Mouse (Mus musculus) limb, embryonic 12.5 days (tissue): ENCODE data around the gene Cisd2. TPM values are rescaled to one million over a fixed set of nuclear protein-coding genes. Genes with fewer than 3 reads are reported as not detected.

Experiments used
- ATAC-seq: fragments of 200-750 bp; cut with Nextera tagmentation; 2 replicates; pipeline ENCODE4 v1.8.0; 2017; ENCODE audit warnings: low read depth, moderate TSS enrichment; ENCODE audit not compliant: insufficient number of reproducible peaks, insufficient read depth, low FRiP score, low TSS enrichment
- H3K27ac ChIP-seq: fragments of 300-500 bp; sonication (generic); 2 replicates; pipeline ENCODE4 v1.5.1; 2016; ENCODE audit warnings: mild to moderate bottlenecking, moderate library complexity
- H3K27me3 ChIP-seq: fragments of 300-500 bp; sonication (generic); 2 replicates; pipeline ENCODE4 v1.6.1; 2016; ENCODE audit warnings: mild to moderate bottlenecking, moderate library complexity
- H3K36me3 ChIP-seq: fragments of 300-500 bp; sonication (generic); 2 replicates; pipeline ENCODE4 v1.6.1; 2016; ENCODE audit warnings: mild to moderate bottlenecking, moderate library complexity
- H3K4me1 ChIP-seq: fragments of 300-500 bp; sonication (generic); replicated peaks from 2 replicates; pipeline ENCODE4 v1.6.1; 2016
- H3K4me2 ChIP-seq: fragments of 300-500 bp; sonication (generic); 2 replicates; pipeline ENCODE4 v1.6.1; 2016; ENCODE audit warnings: mild to moderate bottlenecking, moderate library complexity
- H3K4me3 ChIP-seq: fragments of 300-500 bp; sonication (generic); replicated peaks from 2 replicates; pipeline ENCODE4 v1.5.1; 2016; ENCODE audit warnings: mild to moderate bottlenecking
- H3K9ac ChIP-seq: fragments of 300-500 bp; sonication (generic); replicated peaks from 2 replicates; pipeline ENCODE4 v1.6.1; 2016; ENCODE audit warnings: mild to moderate bottlenecking, moderate library complexity
- H3K9me3 ChIP-seq: fragments of 300-500 bp; sonication (generic); 2 replicates; pipeline ENCODE4 v1.6.1; 2016; ENCODE audit warnings: mild to moderate bottlenecking, moderate library complexity
- WGBS: fragments of 180-500 bp; shearing (Covaris S2); methylation state at CpG from one replicate; pipeline ENCODE4 v1.1.7; 2016; 5-methylcytosine and 5-hydroxymethylcytosine counted together
- polyA plus RNA-seq: library from polyadenylated mRNA; unstranded; fragments of >200 nt; fragmentation: Nextera tagmentation; extraction: Ambion mirVana; gene quantifications from 2 replicates; pipeline ENCODE4 v1.2.1, GENCODE M21; 2016

Gene Cisd2
- polyA plus RNA-seq, 1 experiment from 2014 or later, result 77.0 TPM

DNA sequence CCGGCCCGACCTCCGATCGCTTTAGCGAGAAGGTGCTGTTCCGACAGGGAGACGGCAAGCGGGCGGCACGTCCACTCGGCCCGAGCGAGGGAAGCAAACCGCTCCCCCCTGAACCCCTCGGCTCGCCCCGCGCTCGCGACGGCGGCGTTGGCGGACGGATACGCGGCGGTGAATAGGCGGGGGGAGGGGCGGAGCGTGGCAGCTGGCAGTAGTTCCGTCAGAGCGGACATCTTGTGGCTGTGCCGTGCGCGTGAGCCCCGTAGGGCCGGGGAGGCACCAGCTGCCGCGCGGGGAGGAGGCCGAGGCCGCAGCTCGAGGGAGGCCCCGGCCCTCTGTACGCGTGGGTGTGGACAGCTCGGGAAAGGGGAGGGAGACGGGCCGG lies 14.8 kb upstream of the Cisd2 start:
- H3K4me2 ChIP-seq, result peak overlapping the region; percentile 97
- H3K9ac ChIP-seq, result peak overlapping the region; percentile 96
- H3K27ac ChIP-seq, result peak overlapping the region; percentile 100
- peaks cover 11% of the 10 kb centered on the region for H3K36me3 ChIP-seq
- ATAC-seq, result peak; percentile 80
- peak overlapping the region; percentile 98 for H3K4me3 ChIP-seq
- no peaks in the 10 kb centered on the region for H3K27me3 ChIP-seq
- H3K9me3 ChIP-seq, result no peaks in the 10 kb centered on the region
- peaks cover 21% of the 10 kb centered on the region for H3K4me1 ChIP-seq
- under 1% methylated on average over 36 of the region's 50 CpGs for WGBS

DNA sequence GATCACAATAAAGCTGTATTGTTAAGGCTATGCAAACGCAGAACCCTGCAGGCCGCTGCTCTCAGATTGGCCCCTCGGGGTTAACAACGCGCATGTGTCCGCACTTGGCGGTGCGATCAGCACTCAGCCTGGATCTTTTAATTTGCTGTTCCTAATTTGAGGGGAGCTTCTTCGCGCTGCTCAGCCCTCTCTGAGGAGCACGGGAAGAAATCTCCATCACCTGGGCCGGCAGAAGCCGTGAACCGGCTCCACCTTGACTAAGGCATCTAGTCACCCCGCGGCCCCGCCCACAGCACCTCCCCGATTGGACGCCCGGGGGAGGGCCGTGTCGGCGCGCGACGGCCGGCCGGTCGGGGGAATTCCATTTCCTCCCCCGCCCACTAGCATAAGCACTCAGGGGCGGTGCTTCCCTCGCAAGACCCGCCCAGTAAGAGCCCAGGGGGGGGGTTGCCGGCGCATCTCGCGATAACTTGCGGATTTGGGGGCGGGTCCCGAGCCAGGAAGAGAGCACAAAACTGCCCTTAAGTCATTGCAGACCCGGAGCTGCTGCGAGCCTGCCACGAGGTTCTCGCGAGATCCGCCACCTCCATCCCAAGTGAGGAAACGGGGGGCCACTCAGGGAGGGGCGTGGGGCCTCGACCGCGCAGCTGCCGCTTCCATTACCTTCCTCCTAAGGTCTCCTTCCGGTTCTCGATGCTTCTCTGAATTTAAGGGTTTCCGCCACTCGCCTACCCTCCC lies 14.2 kb upstream of the Cisd2 start, which contains the start of gene Ube2d3:
Gene Ube2d3 (plus strand): TSS at position 392 of the 738 bp plus-strand sequence.
- Histone ChIP-seq H3K4me3 (peak within 1 kb of the TSS; percentile 98), H3K9ac (peak within 1 kb of the TSS; percentile 96), H3K4me1 (peaks cover 15% of the 10 kb centered on the region), H3K27me3 (no peaks in the 10 kb centered on the region), H3K9me3 (no peaks in the 10 kb centered on the region), H3K4me2 (peak within 1 kb of the TSS; percentile 97), H3K27ac (peak within 1 kb of the TSS; percentile 100), H3K36me3 (peaks cover 5% of the 10 kb centered on the region)
- peak; percentile 94 for ATAC-seq
- under 1% methylated on average over 56 of the region's 56 CpGs for WGBS

DNA sequence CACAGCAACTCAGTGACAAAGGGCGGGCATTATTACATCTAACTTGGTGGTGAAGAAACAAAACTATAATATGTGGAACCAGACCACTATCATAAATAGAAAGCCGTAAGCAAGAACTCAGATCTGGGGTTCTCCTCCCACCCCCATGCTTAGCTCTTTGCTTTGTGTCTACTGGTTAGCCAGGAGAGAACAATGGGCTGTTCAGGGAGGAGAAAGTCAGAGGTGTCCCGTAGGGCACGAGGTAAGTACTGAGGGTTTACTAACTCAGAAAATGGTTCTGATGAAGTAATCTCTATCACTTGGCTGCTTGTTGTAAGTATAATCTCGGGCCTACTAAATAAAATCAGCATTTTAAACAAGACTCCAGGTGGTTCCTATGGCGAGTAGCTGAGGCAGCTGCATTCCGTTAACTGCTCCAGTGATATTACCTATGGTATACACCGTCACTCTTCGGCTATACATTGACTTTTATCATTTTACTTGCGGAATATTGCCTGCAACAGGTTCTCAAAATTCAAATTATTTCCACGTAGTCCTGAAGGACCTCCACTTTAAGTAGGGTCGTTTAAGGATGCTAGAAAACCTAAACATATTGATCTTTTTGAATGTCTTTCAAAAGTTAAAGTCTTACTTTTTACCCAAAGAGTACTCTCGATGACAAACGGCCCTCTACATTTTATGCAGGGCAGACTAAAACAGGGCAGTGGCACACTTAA lies 13.3 kb upstream of the Cisd2 start:
- H3K27ac ChIP-seq, result peak overlapping the region; percentile 100
- 44% methylated on average over 14 of the region's 14 CpGs for WGBS
- peak overlapping the region; percentile 58 for H3K4me2 ChIP-seq
- peak overlapping the region; percentile 63 for H3K9ac ChIP-seq
- no peaks in the 10 kb centered on the region for H3K9me3 ChIP-seq
- no peak for ATAC-seq
- H3K27me3 ChIP-seq, result no peaks in the 10 kb centered on the region
- H3K4me1 ChIP-seq, result peaks cover 14% of the 10 kb centered on the region
- peaks cover 4% of the 10 kb centered on the region; the same call in 1 of the 2 replicates for H3K36me3 ChIP-seq
- peak overlapping the region; percentile 98 for H3K4me3 ChIP-seq

DNA sequence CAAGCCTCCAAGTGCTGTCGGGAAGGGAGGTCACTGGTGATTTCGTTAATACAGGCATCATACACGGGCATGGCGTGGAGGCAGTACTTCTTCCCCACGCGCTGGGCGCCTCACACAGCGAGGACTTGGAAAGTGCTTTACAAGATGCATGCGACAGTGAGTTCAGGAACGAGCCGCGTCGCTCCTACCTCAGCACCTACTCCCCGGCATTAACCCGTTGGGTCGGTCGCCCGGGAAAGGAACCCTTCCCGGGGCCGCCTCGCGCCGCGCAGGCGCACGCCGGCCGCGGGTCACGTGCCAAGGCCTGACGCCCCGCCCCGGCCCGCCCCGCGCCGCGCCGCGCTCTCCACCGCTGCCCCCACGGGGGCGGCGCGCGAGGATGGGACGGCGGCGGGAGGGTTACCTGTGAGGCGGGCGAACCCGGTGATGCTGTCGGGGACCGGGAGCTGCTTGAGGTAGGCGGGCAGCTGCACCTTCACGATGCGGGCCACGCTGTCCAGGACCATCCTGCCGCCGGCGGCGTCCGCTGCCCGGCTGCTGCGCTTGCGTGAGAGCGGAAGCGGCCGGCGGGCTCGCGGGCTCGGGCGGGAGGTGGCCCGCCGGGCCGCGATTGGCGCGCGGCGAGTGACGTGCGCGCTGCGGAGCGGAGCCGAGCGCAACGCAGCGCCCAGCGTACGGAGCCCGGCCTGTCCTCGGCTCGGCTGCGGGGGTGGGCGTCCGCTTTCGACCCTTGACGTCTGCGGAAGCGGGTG lies 693 bp downstream of the Cisd2 start:
- peaks cover 17% of the 10 kb centered on the region for H3K4me1 ChIP-seq
- peak; percentile 97 for ATAC-seq
- WGBS, result under 1% methylated on average over 103 of the region's 103 CpGs
- H3K9ac ChIP-seq, result peak overlapping the region; percentile 86
- H3K27me3 ChIP-seq, result no peaks in the 10 kb centered on the region
- H3K4me3 ChIP-seq, result peak overlapping the region; percentile 74
- peak overlapping the region; percentile 96 for H3K27ac ChIP-seq
- H3K9me3 ChIP-seq, result no peaks in the 10 kb centered on the region
- 0 out of 2 replicates have a peak, but pooled peaks cover 3% of the 10 kb centered on the region for H3K36me3 ChIP-seq
- H3K4me2 ChIP-seq, result peak overlapping the region; percentile 79

DNA sequence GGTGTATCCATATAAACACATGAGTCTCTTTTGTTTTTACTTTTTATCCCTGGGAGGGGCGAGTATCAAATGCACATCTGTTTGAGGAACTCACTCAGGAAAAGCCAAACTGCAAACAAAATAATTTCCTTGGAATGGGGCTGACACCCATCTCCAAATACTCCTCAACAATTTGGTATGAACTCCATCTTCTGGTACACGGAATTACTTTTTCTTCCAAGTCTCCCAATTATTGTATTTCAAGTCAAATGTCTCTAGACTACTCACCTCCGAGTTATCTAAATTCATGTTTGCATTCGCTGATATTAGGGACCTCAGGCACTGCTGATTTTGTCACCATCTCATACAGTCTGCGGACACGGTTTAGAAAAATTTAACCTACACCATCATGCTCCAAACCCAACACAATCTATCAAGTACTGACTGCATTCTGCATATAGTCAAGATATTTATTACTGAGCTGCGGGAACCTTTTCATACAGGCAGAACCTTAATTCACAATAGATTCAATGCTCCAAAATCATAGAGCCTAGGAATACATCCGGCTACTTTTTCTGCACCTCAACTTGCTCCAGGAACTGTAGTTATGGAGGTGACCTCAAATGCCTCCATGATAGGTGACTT lies 1.4 kb downstream of the Cisd2 start:
- Histone ChIP-seq H3K27ac (peak overlapping the region; percentile 96), H3K4me3 (peak overlapping the region; percentile 74), H3K9me3 (no peaks in the 10 kb centered on the region), H3K4me2 (peak overlapping the region; percentile 79), H3K4me1 (peaks cover 17% of the 10 kb centered on the region), H3K27me3 (no peaks in the 10 kb centered on the region), H3K36me3 (no peaks in the 10 kb centered on the region), H3K9ac (peak overlapping the region; percentile 86)
- ATAC-seq, result no peak
- 30% methylated on average over 8 of the region's 8 CpGs for WGBS

DNA sequence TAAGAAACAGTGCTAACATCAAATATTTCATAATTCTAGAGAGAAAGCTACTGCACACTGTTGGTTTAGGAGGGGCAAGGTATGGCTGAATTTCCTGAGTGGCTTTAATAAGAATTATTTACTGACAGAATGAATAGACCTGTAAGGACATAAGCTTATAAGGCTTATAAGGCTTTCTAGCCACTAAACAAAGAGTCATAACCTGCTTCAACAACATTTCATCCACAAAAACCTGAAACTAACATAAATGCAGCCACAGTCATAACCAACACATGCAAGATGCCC lies 2.5 kb downstream of the Cisd2 start:
- H3K27me3 ChIP-seq, result no peaks in the 10 kb centered on the region
- H3K4me3 ChIP-seq, result no peak overlapping the region
- no peak overlapping the region for H3K27ac ChIP-seq
- no peak overlapping the region for H3K9ac ChIP-seq
- H3K4me1 ChIP-seq, result peaks cover 17% of the 10 kb centered on the region
- H3K36me3 ChIP-seq, result peaks cover 4% of the 10 kb centered on the region; the same call in 1 of the 2 replicates
- H3K4me2 ChIP-seq, result no peak overlapping the region
- ATAC-seq, result no peak
- no peaks in the 10 kb centered on the region for H3K9me3 ChIP-seq

DNA sequence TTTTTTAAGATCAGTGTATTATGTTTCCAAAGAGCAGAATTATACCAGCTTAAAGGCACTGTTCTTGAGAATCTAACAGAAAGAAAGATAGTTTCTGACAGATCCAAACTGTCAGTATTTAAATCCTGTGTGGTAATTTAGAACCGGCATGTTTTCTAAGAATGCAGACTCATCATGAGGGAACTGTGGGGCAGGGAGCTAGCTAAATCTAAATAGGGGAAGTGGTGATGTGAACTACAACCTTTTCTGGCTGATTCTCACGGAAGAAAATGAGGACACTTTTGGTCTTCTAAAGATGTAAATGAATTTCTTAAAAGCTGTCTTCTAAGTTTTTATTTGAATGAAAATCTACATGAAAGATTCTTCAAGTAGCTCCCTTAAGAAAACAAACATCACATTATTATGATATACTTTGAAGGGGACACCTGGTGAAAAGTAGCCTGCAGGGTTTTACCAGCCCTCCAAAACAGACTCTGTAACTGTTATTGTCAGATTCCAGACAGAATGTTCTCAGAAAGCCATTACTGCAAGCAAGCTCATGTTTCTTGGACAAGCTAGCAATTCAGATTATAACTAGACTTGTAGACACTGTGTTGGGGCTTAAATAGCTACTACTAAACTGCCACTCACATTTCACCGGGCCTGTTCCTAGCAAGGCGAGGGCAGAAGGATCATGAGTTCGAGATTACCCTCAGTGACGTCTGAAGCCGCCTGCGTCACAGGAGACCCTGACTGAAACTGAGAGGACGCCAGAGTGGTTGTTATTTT lies 3.0 kb downstream of the Cisd2 start:
- no peak overlapping the region; the same call in 1 of the 2 replicates for H3K9ac ChIP-seq

DNA sequence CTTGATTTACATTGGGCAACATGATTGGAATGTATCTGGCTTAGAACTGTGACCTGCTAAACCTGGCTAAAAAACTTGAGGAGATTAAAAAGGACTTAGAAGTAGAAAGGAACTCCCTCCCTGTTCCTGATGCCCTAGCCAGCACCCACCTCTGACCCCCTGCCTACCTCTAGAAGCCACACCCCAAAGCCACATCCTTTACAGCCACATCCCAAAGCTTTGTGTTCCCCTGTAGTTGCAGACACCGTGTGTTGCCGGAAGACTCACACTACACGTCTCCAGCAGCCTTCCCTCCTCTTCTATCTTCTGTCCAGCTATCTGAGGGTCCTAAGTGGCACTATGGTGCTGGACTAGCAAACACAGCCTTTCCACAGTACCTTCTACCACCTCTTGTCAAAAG lies 5.9 kb downstream of the Cisd2 start:
- H3K4me1 ChIP-seq, result peaks cover 26% of the 10 kb centered on the region
- no peaks in the 10 kb centered on the region for H3K9me3 ChIP-seq
- no peaks in the 10 kb centered on the region for H3K27me3 ChIP-seq
- H3K4me2 ChIP-seq, result no peak overlapping the region
- no peak overlapping the region for H3K4me3 ChIP-seq
- H3K27ac ChIP-seq, result no peak overlapping the region
- 88% methylated on average over 3 of the region's 3 CpGs for WGBS
- H3K36me3 ChIP-seq, result peaks cover 6% of the 10 kb centered on the region; the same call in 1 of the 2 replicates
- no peak overlapping the region for H3K9ac ChIP-seq
- no peak for ATAC-seq

More for the DNA sequence above, 3.0 kb downstream of the Cisd2 start:
- 81% methylated on average over 9 of the region's 9 CpGs for WGBS
- H3K27ac ChIP-seq, result no peak overlapping the region
- peaks cover 6% of the 10 kb centered on the region; the same call in 1 of the 2 replicates for H3K36me3 ChIP-seq
- peaks cover 17% of the 10 kb centered on the region for H3K4me1 ChIP-seq
- ATAC-seq, result no peak
- H3K4me2 ChIP-seq, result no peak overlapping the region
- H3K4me3 ChIP-seq, result no peak overlapping the region
- no peaks in the 10 kb centered on the region for H3K9me3 ChIP-seq
- H3K27me3 ChIP-seq, result no peaks in the 10 kb centered on the region

DNA sequence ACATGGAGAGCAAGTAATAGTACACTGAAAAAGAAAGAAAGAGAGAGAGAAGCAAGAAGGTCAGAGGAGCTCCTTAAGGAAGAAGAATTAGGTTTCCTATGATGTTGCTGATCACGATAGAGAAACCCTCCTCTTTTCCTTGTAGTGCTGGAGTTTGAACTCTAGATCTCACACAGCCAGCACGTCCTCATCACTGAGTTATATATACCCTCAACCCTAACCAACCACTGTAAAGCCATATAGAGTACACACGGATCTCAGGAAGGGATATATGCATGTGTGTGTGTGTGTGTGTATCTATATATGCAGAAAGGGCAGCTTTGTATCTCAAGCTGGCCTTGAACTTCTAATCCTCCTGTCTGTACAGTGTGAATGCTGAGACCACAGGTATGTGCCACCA lies 6.5 kb downstream of the Cisd2 start:
- Histone ChIP-seq H3K9ac (no peak overlapping the region), H3K36me3 (peaks cover 6% of the 10 kb centered on the region; the same call in 1 of the 2 replicates), H3K4me2 (no peak overlapping the region), H3K27me3 (no peaks in the 10 kb centered on the region), H3K27ac (no peak overlapping the region), H3K4me3 (no peak overlapping the region), H3K4me1 (peaks cover 24% of the 10 kb centered on the region), H3K9me3 (no peaks in the 10 kb centered on the region)
- ATAC-seq, result no peak
- WGBS, result 81% methylated on average over 3 of the region's 3 CpGs

DNA sequence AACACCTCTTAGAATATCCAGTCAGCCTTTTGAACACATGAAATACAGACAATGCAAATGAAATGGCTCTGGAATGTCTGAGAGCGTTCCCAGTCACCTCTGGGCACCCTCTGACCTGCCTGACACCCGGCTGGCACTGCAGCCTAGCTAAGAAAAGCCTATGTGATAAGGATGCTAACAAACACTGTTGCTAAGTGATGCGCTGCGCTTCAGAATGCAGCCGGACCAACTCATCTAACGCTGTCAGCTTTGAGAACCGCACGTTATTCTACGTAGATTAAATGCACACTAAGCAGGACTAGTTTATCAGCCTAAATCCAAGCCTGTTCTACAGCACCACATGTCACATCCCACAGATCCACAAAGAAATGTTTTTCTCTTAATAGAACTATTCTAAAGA lies 11.9 kb downstream of the Cisd2 start:
- no peak for ATAC-seq
- H3K9me3 ChIP-seq, result peaks cover 4% of the 10 kb centered on the region; the same call in 1 of the 2 replicates
- 84% methylated on average over 9 of the region's 9 CpGs for WGBS

More for the DNA sequence above, 11.9 kb downstream of the Cisd2 start:
- Histone ChIP-seq H3K27ac (no peak overlapping the region), H3K9ac (no peak overlapping the region), H3K4me3 (no peak overlapping the region), H3K4me2 (no peak overlapping the region), H3K4me1 (peaks cover 14% of the 10 kb centered on the region), H3K27me3 (no peaks in the 10 kb centered on the region), H3K36me3 (peaks cover 36% of the 10 kb centered on the region)
